Mouse (Mus musculus) ES-CJ7 (cell line): Measurements from ENCODE around the gene Col9a3.

Experiments
- DNase-seq: peaks from one replicate; pipeline ENCODE4 v3.0.0; 2011; ENCODE audit warnings: low read depth, low spot score

Gene Col9a3

GRCm38 (mm10) chr2:180597490-180597889, at the start of gene Col9a3:
Gene Col9a3, plus strand, starts transcription at chr2:180597790.
- no peak for DNase-seq

GRCm38 (mm10) chr2:180552340-180552739, 45.2 kb upstream of the Col9a3 start:
- DNase-seq: no peak

- DNase-seq: peak; percentile 15
Measured at GRCm38 (mm10) chr2:180555219-180555618, 42.4 kb upstream of the Col9a3 start.

GRCm38 (mm10) chr2:180556470-180556869, 41.1 kb upstream of the Col9a3 start:
- no peak for DNase-seq

GRCm38 (mm10) chr2:180560245-180560644, 37.3 kb upstream of the Col9a3 start:
- peak; percentile 55 for DNase-seq

GRCm38 (mm10) chr2:180562146-180562545, 35.4 kb upstream of the Col9a3 start:
- DNase-seq: no peak

- DNase-seq: no peak
Measured at GRCm38 (mm10) chr2:180563296-180563695, 34.3 kb upstream of the Col9a3 start.

GRCm38 (mm10) chr2:180563841-180564240, 33.7 kb upstream of the Col9a3 start:
- no peak for DNase-seq

GRCm38 (mm10) chr2:180566240-180566913, 31.2 kb upstream of the Col9a3 start:
- peak; percentile 79 for DNase-seq

- DNase-seq: no peak
Measured at GRCm38 (mm10) chr2:180569028-180569643, 28.5 kb upstream of the Col9a3 start.

- DNase-seq: no peak
Measured at GRCm38 (mm10) chr2:180576482-180576881, 21.1 kb upstream of the Col9a3 start.

- peak; percentile 61 for DNase-seq
Measured at GRCm38 (mm10) chr2:180578686-180579085, 18.9 kb upstream of the Col9a3 start.

- DNase-seq: no peak
Measured at GRCm38 (mm10) chr2:180581002-180581401, 16.6 kb upstream of the Col9a3 start, which contains the start of gene Mrgbp. Gene Mrgbp, plus strand, starts transcription at chr2:180581304.

- DNase-seq: peak; percentile 96
Measured at GRCm38 (mm10) chr2:180582481-180583153, 15.0 kb upstream of the Col9a3 start.

GRCm38 (mm10) chr2:180583154-180583507, 14.5 kb upstream of the Col9a3 start:
- DNase-seq: peak; percentile 19

- DNase-seq: peak; percentile 66
Measured at GRCm38 (mm10) chr2:180588736-180589122, 8.9 kb upstream of the Col9a3 start.

- peak; percentile 73 for DNase-seq
Measured at GRCm38 (mm10) chr2:180589123-180589831, 8.3 kb upstream of the Col9a3 start, which contains the start of gene Ogfr. Gene Ogfr, plus strand, starts transcription at chr2:180589245.

GRCm38 (mm10) chr2:180598157-180598705, 641 bp downstream of the Col9a3 start:
- no peak for DNase-seq

GRCm38 (mm10) chr2:180600569-180601021, 3.0 kb downstream of the Col9a3 start:
- DNase-seq: no peak

- DNase-seq: peak; percentile 60
Measured at GRCm38 (mm10) chr2:180604781-180605180, 7.2 kb downstream of the Col9a3 start.

GRCm38 (mm10) chr2:180610283-180610682, 12.7 kb downstream of the Col9a3 start:
- DNase-seq: no peak

- no peak for DNase-seq
Measured at GRCm38 (mm10) chr2:180611882-180612281, 14.3 kb downstream of the Col9a3 start.
